Mouse (Mus musculus) spleen, adult 2 months (tissue): ENCODE measurements around the gene Olfr1358. TPM values are rescaled to one million over a fixed set of nuclear protein-coding genes. Genes with fewer than 3 reads are reported as not detected.

Experiments
- DNase-seq, 2 experiments: peaks; one replicate each; pipeline versions ENCODE4 v3.0.0 to v3.0.0-alpha.2; 2012 to 2021; ENCODE audit warnings: low spot score in 2 of 2, low read depth in 1 of 2
- H3K27ac ChIP-seq: fragments of 200-500 bp; 2 replicates; pipeline ENCODE4 v1.5.1; 2012; ENCODE audit warnings: low read length, inconsistent platforms; ENCODE audit not compliant: insufficient read depth
- H3K27me3 ChIP-seq: fragments of 200-500 bp; 2 replicates; pipeline ENCODE4 v1.6.1; 2012; ENCODE audit warnings: mild to moderate bottlenecking, moderate library complexity, low read length, inconsistent platforms; ENCODE audit not compliant: control insufficient read depth, insufficient read depth
- H3K36me3 ChIP-seq: fragments of 200-500 bp; 2 replicates; pipeline ENCODE4 v1.6.1; 2012; ENCODE audit warnings: mild to moderate bottlenecking, low read length, inconsistent platforms; ENCODE audit not compliant: control insufficient read depth, insufficient read depth
- H3K4me1 ChIP-seq: fragments of 200-500 bp; 2 replicates; pipeline ENCODE4 v1.6.1; 2011; ENCODE audit warnings: inconsistent platforms; ENCODE audit not compliant: control insufficient read depth, insufficient read depth, insufficient read length
- H3K4me3 ChIP-seq: fragments of 200-500 bp; 2 replicates; pipeline ENCODE4 v1.5.1; 2011; ENCODE audit warnings: mild to moderate bottlenecking, inconsistent platforms; ENCODE audit not compliant: insufficient read depth, insufficient read length; ENCODE audit errors: extremely low read depth
- CTCF ChIP-seq: fragments of 200-500 bp; IDR thresholded peaks from 2 replicates; pipeline ENCODE4 v1.5.1; 2011; ENCODE audit warnings: mild to moderate bottlenecking, inconsistent platforms; ENCODE audit not compliant: insufficient read depth, insufficient read length, insufficient replicate concordance; ENCODE audit errors: extremely low read depth
- POLR2A ChIP-seq: fragments of 200-500 bp; IDR thresholded peaks from 2 replicates; pipeline ENCODE4 v1.6.1; 2011; ENCODE audit warnings: low read depth, low read length, inconsistent platforms
- whole genome bisulfite sequencing: fragments of 180-500 bp; shearing (Covaris S2); methylation state at CpG from one replicate; pipeline ENCODE4 v1.1.7; 2018; 5-methylcytosine and 5-hydroxymethylcytosine counted together
- polyA plus RNA-seq: library from polyadenylated mRNA; depleted of rRNA; stranded (reverse); fragments of >200 nt; gene quantifications from 2 replicates; pipeline ENCODE4 v1.2.3, GENCODE M21; 2012; rRNA removed

Gene Olfr1358
- polyA plus RNA-seq = not detected in 2 replicates

GRCm38 (mm10) chr10:78517128-78517527 lies at the start of gene Olfr1358:
Gene Olfr1358 (plus strand): TSS chr10:78517428.
- no peak within 1 kb of the TSS for H3K27ac ChIP-seq
- DNase-seq = no peak
- H3K4me3 ChIP-seq = no peak within 1 kb of the TSS
- H3K36me3 ChIP-seq = no peaks in the 10 kb centered on the region
- no peaks in the 10 kb centered on the region for H3K27me3 ChIP-seq
- no peaks in the 10 kb centered on the region for H3K4me1 ChIP-seq
- no peak for TF ChIP-seq CTCF
- no peak for TF ChIP-seq POLR2A

GRCm38 (mm10) chr10:78467761-78468310 lies 49.4 kb upstream of the Olfr1358 start:
- Histone ChIP-seq H3K27me3 (no peaks in the 10 kb centered on the region), H3K36me3 (no peaks in the 10 kb centered on the region), H3K4me1 (peaks cover 5% of the 10 kb centered on the region; the same call in 1 of the 2 replicates), H3K4me3 (no peak overlapping the region), H3K27ac (no peak overlapping the region)
- 85% methylated on average over 2 of the region's 2 CpGs for WGBS
- no peak for DNase-seq
- no peak for TF ChIP-seq CTCF
- no peak for TF ChIP-seq POLR2A

GRCm38 (mm10) chr10:78470582-78471313 lies 46.5 kb upstream of the Olfr1358 start:
- no peaks in the 10 kb centered on the region; the same call in 1 of the 2 replicates for H3K4me1 ChIP-seq
- DNase-seq = no peak
- TF ChIP-seq CTCF (no peak), POLR2A (no peak)
- H3K4me3 ChIP-seq = no peak overlapping the region
- WGBS = 53% methylated on average over 15 of the region's 15 CpGs
- no peak overlapping the region for H3K27ac ChIP-seq
- H3K36me3 ChIP-seq = no peaks in the 10 kb centered on the region
- no peaks in the 10 kb centered on the region for H3K27me3 ChIP-seq

DNA sequence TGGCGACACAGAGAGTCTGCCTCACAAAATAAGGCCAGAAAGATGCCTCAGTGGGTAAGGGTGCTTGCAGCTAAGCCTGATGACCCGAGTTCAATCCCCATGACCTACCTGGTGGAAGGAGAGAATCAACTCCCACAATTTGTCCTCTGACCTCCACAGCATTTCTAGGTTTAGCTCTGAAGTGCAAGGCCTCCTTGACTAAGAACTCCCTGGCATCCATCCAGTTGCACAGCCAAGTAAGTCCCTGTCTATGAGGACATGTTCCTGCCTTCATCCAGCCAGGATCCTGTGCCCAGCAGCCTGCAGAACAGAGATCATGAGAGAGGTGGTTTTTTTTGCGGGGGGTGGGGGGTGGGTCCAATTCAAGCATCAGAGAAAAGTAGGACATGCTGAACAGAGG lies 45.2 kb upstream of the Olfr1358 start:
- H3K4me1 ChIP-seq = peaks cover 4% of the 10 kb centered on the region; the same call in 1 of the 2 replicates
- H3K27me3 ChIP-seq = no peaks in the 10 kb centered on the region
- TF ChIP-seq POLR2A (no peak), CTCF (no peak)
- no peaks in the 10 kb centered on the region for H3K36me3 ChIP-seq
- no peak overlapping the region for H3K4me3 ChIP-seq
- no peak overlapping the region for H3K27ac ChIP-seq
- WGBS = 94% methylated on average over 3 of the region's 3 CpGs
- DNase-seq = no peak

DNA sequence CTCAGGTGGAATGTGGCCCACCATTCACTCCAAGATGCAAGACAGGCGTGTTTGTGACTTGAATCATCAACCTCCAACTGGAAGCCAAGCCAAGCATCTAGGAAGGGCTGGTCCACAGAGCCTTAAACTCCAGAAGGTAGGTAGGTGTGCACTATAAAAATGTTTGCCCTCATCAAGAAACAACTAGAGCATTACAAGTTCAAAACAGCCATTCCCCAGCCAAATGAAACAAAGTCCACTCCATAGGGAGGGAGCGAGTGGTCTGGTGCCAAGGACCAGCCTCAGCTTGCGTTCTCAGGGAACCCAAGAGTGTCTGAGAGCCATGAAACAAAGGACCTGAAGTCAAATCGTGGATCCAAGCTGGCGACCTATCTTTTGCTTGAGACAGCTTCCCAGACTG lies 43.8 kb upstream of the Olfr1358 start:
- 81% methylated on average over 5 of the region's 5 CpGs for WGBS
- H3K4me3 ChIP-seq = no peak overlapping the region

DNA sequence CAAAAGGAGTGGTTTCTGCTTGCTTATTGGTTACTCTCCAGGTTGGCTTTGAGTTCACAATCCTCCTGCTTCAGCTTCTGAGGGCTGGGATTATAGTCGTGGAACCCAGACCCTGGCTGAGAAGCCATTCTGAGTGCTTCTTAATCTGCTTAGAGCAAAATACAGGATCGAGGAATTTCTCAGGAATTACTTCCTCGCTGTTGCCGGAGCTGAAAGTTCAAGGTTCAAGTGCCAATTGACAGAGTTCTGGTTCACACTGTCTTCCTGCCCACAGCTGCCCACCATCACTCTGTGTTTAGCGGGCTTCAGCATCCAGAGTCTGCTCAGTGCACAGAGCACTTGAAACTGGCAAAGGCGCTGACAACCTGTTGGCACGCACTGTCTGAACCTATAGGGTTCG lies 42.5 kb upstream of the Olfr1358 start:
- H3K4me3 ChIP-seq = no peak overlapping the region
- no peak overlapping the region for H3K27ac ChIP-seq
- WGBS = 85% methylated on average over 8 of the region's 8 CpGs
- TF ChIP-seq CTCF = no peak
- TF ChIP-seq POLR2A = no peak
- H3K36me3 ChIP-seq = no peaks in the 10 kb centered on the region
- no peaks in the 10 kb centered on the region for H3K27me3 ChIP-seq
- DNase-seq = no peak
- peaks cover 11% of the 10 kb centered on the region; the same call in 1 of the 2 replicates for H3K4me1 ChIP-seq

More for the DNA sequence above, 43.8 kb upstream of the Olfr1358 start:
- DNase-seq = no peak
- no peaks in the 10 kb centered on the region for H3K27me3 ChIP-seq
- no peaks in the 10 kb centered on the region for H3K36me3 ChIP-seq
- no peak overlapping the region for H3K27ac ChIP-seq
- no peak for TF ChIP-seq POLR2A
- no peak for TF ChIP-seq CTCF
- peaks cover 11% of the 10 kb centered on the region; the same call in 1 of the 2 replicates for H3K4me1 ChIP-seq

- peak in 1 of 2 experiments; percentile 55 for DNase-seq
- Histone ChIP-seq H3K4me3 (no peak overlapping the region), H3K4me1 (peaks cover 13% of the 10 kb centered on the region; the same call in 1 of the 2 replicates), H3K27ac (no peak overlapping the region), H3K27me3 (no peaks in the 10 kb centered on the region), H3K36me3 (no peaks in the 10 kb centered on the region)
- TF ChIP-seq CTCF (no peak), POLR2A (no peak)
- WGBS = 8% methylated on average over 4 of the region's 4 CpGs
Observed at GRCm38 (mm10) chr10:78476821-78477220, 40.4 kb upstream of the Olfr1358 start.
